9 mouse cellular contexts compared by ENCODE assay signal in genomic region chr3:9520051-9520727, GRCm38 (mm10).
DNase-seq lines count a peak whose midpoint lies in the region; ATAC-seq lines count a peak whose summit lies in the region.
"Had no signal": no experiment of that assay in that cellular context is flagged by ENCODE, and none has a peak within 500 bp of the region (broad histone marks: within the 10 kb centered on the region; RNA-seq: fewer than 3 reads in every experiment).

No protein-coding gene starts in this region.

- peaks cover 36% of the 10 kb centered on the region for H3K4me1 ChIP-seq in hindbrain, embryonic 12.5 days
- H3K4me1 ChIP-seq in neural tube, embryonic 15.5 days: peaks cover 59% of the 10 kb centered on the region

- peak overlapping the region; percentile 25 for H3K4me2 ChIP-seq in hindbrain, embryonic 12.5 days (replicated peaks)
- peak overlapping the region; percentile 35 for H3K4me2 ChIP-seq in neural tube, embryonic 15.5 days

- H3K9ac ChIP-seq in hindbrain, embryonic 12.5 days: peak overlapping the region; percentile 41
- peak overlapping the region; percentile 3 for H3K9ac ChIP-seq in neural tube, embryonic 15.5 days (replicated peaks)

- peak; percentile 95 for DNase-seq in ES-CJ7 (ENCODE audit: low read depth, low spot score)
- DNase-seq in cerebellum, adult 9-10 months: peak; percentile 90
- peak; percentile 67 to 71 for DNase-seq in frontal cortex, postnatal 36 days (ENCODE audit: low spot score in 2 of 2)
- peak; percentile 64 to 78 for DNase-seq in layer of hippocampus, adult 8-10 months (ENCODE audit: low spot score in 2 of 2)
- peak; percentile 77 to 84 for DNase-seq in lung, adult 18-20 months
- peak; percentile 32 for DNase-seq in urinary bladder, postnatal 10 days (ENCODE audit: low spot score)

- ATAC-seq in hindbrain, embryonic 12.5 days (ENCODE audit: low FRiP score): peak; percentile 80
- ATAC-seq in neural tube, embryonic 15.5 days (ENCODE audit: low FRiP score): peak; percentile 89

- no peaks in the 10 kb centered on the region for H3K27me3 ChIP-seq in hindbrain, embryonic 12.5 days
- no peaks in the 10 kb centered on the region for H3K27me3 ChIP-seq in neural tube, embryonic 15.5 days (replicated peaks)

- H3K36me3 ChIP-seq in hindbrain, embryonic 12.5 days: no peaks in the 10 kb centered on the region
- H3K36me3 ChIP-seq in neural tube, embryonic 15.5 days: no peaks in the 10 kb centered on the region

- no peaks in the 10 kb centered on the region for H3K9me3 ChIP-seq in hindbrain, embryonic 12.5 days (replicated peaks)
- H3K9me3 ChIP-seq in neural tube, embryonic 15.5 days (replicated peaks): no peaks in the 10 kb centered on the region

- H3K4me3 ChIP-seq in hindbrain, embryonic 12.5 days: no peak overlapping the region
- no peak overlapping the region for H3K4me3 ChIP-seq in neural tube, embryonic 15.5 days (replicated peaks)
- H3K4me3 ChIP-seq: myocyte had no signal

- peak overlapping the region; percentile 74 for H3K27ac ChIP-seq in hindbrain, embryonic 12.5 days
- H3K27ac ChIP-seq in neural tube, embryonic 15.5 days (replicated peaks): peak overlapping the region; percentile 75

- WGBS in hindbrain, embryonic 12.5 days: 7% methylated on average over 17 of the region's 17 CpGs
- WGBS in neural tube, embryonic 15.5 days: 7% methylated on average over 17 of the region's 17 CpGs

Comparison
In these comparisons a context has a peak if more than half of its experiments do, and no peak if none do; other contexts are left out.
1. DNase-seq: peak in every context shown above with its lines; median percentile 95 in ES-CJ7; 90 in cerebellum, adult 9-10 months; 80 in lung, adult 18-20 months; 71 in layer of hippocampus, adult 8-10 months; 69 in frontal cortex, postnatal 36 days; 32 in urinary bladder, postnatal 10 days.